Mouse (Mus musculus): Measurements from ENCODE around the gene C1qb.

The C1qb gene

GRCm38 (mm10) chr4:136893691-136894543 lies 7.9 kb upstream of the C1qb start:
- no peak for DNase-seq (ENCODE audit: low read depth, low spot score)

- no peak for DNase-seq (ENCODE audit: low read depth, low spot score)
These were observed 6.8 kb upstream of the C1qb start, which contains the start of gene C1qc for GRCm38 (mm10) chr4:136892811-136893210. Gene C1qc, minus strand, starts transcription at chr4:136893065.

GRCm38 (mm10) chr4:136892371-136892770 lies 6.4 kb upstream of the C1qb start:
- DNase-seq (ENCODE audit: low read depth, low spot score) = no peak

- no peak for DNase-seq (ENCODE audit: low read depth, low spot score)
These were observed 5.1 kb upstream of the C1qb start for GRCm38 (mm10) chr4:136891115-136891514.

GRCm38 (mm10) chr4:136889981-136890380 lies 4.0 kb upstream of the C1qb start:
- DNase-seq (ENCODE audit: low read depth, low spot score) = no peak

GRCm38 (mm10) chr4:136887714-136888113 lies 1.7 kb upstream of the C1qb start:
- DNase-seq (ENCODE audit: low read depth, low spot score) = no peak

GRCm38 (mm10) chr4:136878601-136879000 lies 7.4 kb downstream of the C1qb start:
- no peak for DNase-seq (ENCODE audit: low read depth, low spot score)

GRCm38 (mm10) chr4:136878171-136878570 lies 7.8 kb downstream of the C1qb start:
- no peak for DNase-seq (ENCODE audit: low read depth, low spot score)

- no peak for DNase-seq (ENCODE audit: low read depth, low spot score)
These were observed 9.0 kb downstream of the C1qb start for GRCm38 (mm10) chr4:136876971-136877370.

GRCm38 (mm10) chr4:136875012-136875411 lies 11.0 kb downstream of the C1qb start:
- DNase-seq (ENCODE audit: low read depth, low spot score) = no peak

- DNase-seq (ENCODE audit: low read depth, low spot score) = no peak
These were observed 17.6 kb downstream of the C1qb start for GRCm38 (mm10) chr4:136868371-136868770.

- no peak for DNase-seq (ENCODE audit: low read depth, low spot score)
These were observed 18.2 kb downstream of the C1qb start for GRCm38 (mm10) chr4:136867690-136868345.

- no peak for DNase-seq (ENCODE audit: low read depth, low spot score)
These were observed 20.5 kb downstream of the C1qb start for GRCm38 (mm10) chr4:136865531-136865930.

- no peak for DNase-seq (ENCODE audit: low read depth, low spot score)
These were observed 21.1 kb downstream of the C1qb start for GRCm38 (mm10) chr4:136864751-136865470.

GRCm38 (mm10) chr4:136863517-136863916 lies 22.5 kb downstream of the C1qb start:
- DNase-seq (ENCODE audit: low read depth, low spot score) = no peak

- no peak for DNase-seq (ENCODE audit: low read depth, low spot score)
These were observed 23.6 kb downstream of the C1qb start for GRCm38 (mm10) chr4:136862411-136862810.

- DNase-seq (ENCODE audit: low read depth, low spot score) = no peak
These were observed 24.2 kb downstream of the C1qb start for GRCm38 (mm10) chr4:136861806-136862205.

GRCm38 (mm10) chr4:136860022-136860421 lies 26.0 kb downstream of the C1qb start:
- DNase-seq (ENCODE audit: low read depth, low spot score) = no peak

- no peak for DNase-seq (ENCODE audit: low read depth, low spot score)
These were observed 30.9 kb downstream of the C1qb start for GRCm38 (mm10) chr4:136855081-136855480.

GRCm38 (mm10) chr4:136852989-136853388 lies 33.0 kb downstream of the C1qb start:
- DNase-seq (ENCODE audit: low read depth, low spot score) = no peak

GRCm38 (mm10) chr4:136852119-136852518 lies 33.9 kb downstream of the C1qb start:
- DNase-seq (ENCODE audit: low read depth, low spot score) = no peak

- no peak for DNase-seq (ENCODE audit: low read depth, low spot score)
These were observed 37.4 kb downstream of the C1qb start for GRCm38 (mm10) chr4:136848565-136848964.
